Mouse (Mus musculus) ovary, adult 18-20 months (tissue): ENCODE measurements around the gene Esyt2.

Source experiments
- DNase-seq: peaks from one replicate; pipeline ENCODE4 v3.0.0; 2022; ENCODE audit warnings: low spot score, mixed read lengths

The Esyt2 gene

GRCm38 (mm10) chr12:116280149-116280652 lies 795 bp upstream of the Esyt2 start:
- DNase-seq = no peak

GRCm38 (mm10) chr12:116281427-116282281 lies 658 bp downstream of the Esyt2 start:
- peak; percentile 5 for DNase-seq

- DNase-seq = no peak
These were observed 1.9 kb downstream of the Esyt2 start for GRCm38 (mm10) chr12:116282856-116283255.

- DNase-seq = no peak
These were observed 2.5 kb downstream of the Esyt2 start for GRCm38 (mm10) chr12:116283511-116283910.

GRCm38 (mm10) chr12:116293185-116293584 lies 12.2 kb downstream of the Esyt2 start:
- DNase-seq = no peak

GRCm38 (mm10) chr12:116293599-116294292 lies 12.8 kb downstream of the Esyt2 start:
- no peak for DNase-seq

GRCm38 (mm10) chr12:116299906-116300305 lies 18.9 kb downstream of the Esyt2 start:
- no peak for DNase-seq

- DNase-seq = no peak
These were observed 21.2 kb downstream of the Esyt2 start for GRCm38 (mm10) chr12:116302181-116302580.

GRCm38 (mm10) chr12:116306042-116306441 lies 25.0 kb downstream of the Esyt2 start:
- DNase-seq = peak; percentile 36

GRCm38 (mm10) chr12:116307870-116308269 lies 26.9 kb downstream of the Esyt2 start:
- no peak for DNase-seq

- DNase-seq = no peak
These were observed 27.6 kb downstream of the Esyt2 start for GRCm38 (mm10) chr12:116308612-116309011.

- no peak for DNase-seq
These were observed 32.8 kb downstream of the Esyt2 start for GRCm38 (mm10) chr12:116313816-116314215.

- DNase-seq = no peak
These were observed 34.5 kb downstream of the Esyt2 start for GRCm38 (mm10) chr12:116315498-116315897.

- no peak for DNase-seq
These were observed 36.8 kb downstream of the Esyt2 start for GRCm38 (mm10) chr12:116317818-116318217.

- DNase-seq = no peak
These were observed 44.5 kb downstream of the Esyt2 start for GRCm38 (mm10) chr12:116325545-116325944.

GRCm38 (mm10) chr12:116326159-116326558 lies 45.2 kb downstream of the Esyt2 start:
- DNase-seq = no peak

- DNase-seq = no peak
These were observed 53.3 kb downstream of the Esyt2 start for GRCm38 (mm10) chr12:116334253-116334652.

GRCm38 (mm10) chr12:116340160-116340559 lies 59.2 kb downstream of the Esyt2 start:
- no peak for DNase-seq

GRCm38 (mm10) chr12:116348755-116349286 lies 67.8 kb downstream of the Esyt2 start:
- no peak for DNase-seq

- DNase-seq = no peak
These were observed 68.4 kb downstream of the Esyt2 start for GRCm38 (mm10) chr12:116349376-116349775.

GRCm38 (mm10) chr12:116351022-116351421 lies 70.0 kb downstream of the Esyt2 start:
- no peak for DNase-seq

GRCm38 (mm10) chr12:116352404-116352803 lies 71.4 kb downstream of the Esyt2 start:
- DNase-seq = no peak

- DNase-seq = no peak
These were observed 73.7 kb downstream of the Esyt2 start for GRCm38 (mm10) chr12:116354694-116355093.
